Mouse (Mus musculus): ENCODE measurements around the gene Ggct.

Gene Ggct

GRCm38 (mm10) chr6:54946241-54946953, 46.4 kb downstream of the Ggct start:
- peak; percentile 54 for DNase-seq

GRCm38 (mm10) chr6:54944551-54944950, 48.2 kb downstream of the Ggct start:
- DNase-seq, result no peak

DNA sequence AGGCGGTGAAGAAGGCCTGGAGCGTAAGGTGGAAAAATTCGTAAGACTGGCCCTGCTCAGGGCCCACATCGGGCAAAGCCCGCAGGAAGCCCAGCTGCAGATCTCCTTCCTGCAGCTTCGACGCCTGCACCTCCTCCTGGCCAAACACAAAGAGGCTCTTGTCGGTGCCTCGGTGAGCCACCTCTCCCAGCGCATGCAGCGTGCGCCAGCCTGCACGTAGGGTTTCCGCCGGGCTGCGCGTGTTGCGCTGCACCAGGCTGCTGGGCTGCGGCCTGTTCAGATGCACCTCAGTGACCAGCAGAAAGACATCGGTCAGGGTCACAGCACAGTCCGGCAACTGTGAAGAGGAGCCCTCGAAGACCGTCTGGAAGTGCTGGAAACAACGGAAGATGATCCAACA, 49.0 kb downstream of the Ggct start:
- DNase-seq, result no peak

- DNase-seq, result no peak
Observed at GRCm38 (mm10) chr6:54943292-54943691, 49.5 kb downstream of the Ggct start.

GRCm38 (mm10) chr6:54941149-54941548, 51.6 kb downstream of the Ggct start:
- DNase-seq, result no peak

- peak; percentile 55 for DNase-seq
Observed at GRCm38 (mm10) chr6:54940126-54940525, 52.6 kb downstream of the Ggct start.

GRCm38 (mm10) chr6:54939631-54940030, 53.1 kb downstream of the Ggct start:
- peak; percentile 86 for DNase-seq

- no peak for DNase-seq
Observed at GRCm38 (mm10) chr6:54936496-54936895, 56.3 kb downstream of the Ggct start.

GRCm38 (mm10) chr6:54934930-54935329, 57.8 kb downstream of the Ggct start:
- no peak for DNase-seq

GRCm38 (mm10) chr6:54934313-54934712, 58.4 kb downstream of the Ggct start:
- peak; percentile 49 for DNase-seq

DNA sequence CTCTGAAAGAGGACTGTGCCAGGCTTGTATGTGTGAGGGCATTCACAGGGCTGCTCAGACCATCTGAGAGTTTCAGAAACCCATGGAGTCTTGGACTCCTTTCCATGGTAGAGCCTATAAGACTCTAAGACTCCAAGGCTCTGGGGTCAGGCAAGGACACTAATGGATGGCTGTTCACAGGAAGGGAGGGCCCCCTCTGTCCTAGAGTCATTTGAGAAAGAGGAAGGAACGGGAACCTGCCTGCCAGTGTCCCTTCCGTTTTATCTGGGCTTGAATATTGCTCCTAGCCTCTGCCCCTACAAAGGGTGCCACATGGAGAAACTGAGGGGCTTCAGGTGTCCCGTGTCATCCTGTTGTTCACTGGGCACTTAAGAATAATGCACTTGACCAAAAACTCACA, 58.9 kb downstream of the Ggct start:
- peak; percentile 78 for DNase-seq

GRCm38 (mm10) chr6:54933216-54933615, 59.5 kb downstream of the Ggct start:
- no peak for DNase-seq

Data from lung, postnatal 36 days (tissue).